Mouse (Mus musculus): ENCODE results near the gene Rora. TPM values are rescaled to one million over a fixed set of nuclear protein-coding genes. Genes with fewer than 3 reads are reported as not detected.

Gene Rora
- polyA plus RNA-seq, 1 experiment: 4.7 TPM

- TF ChIP-seq CTCF (IDR thresholded peaks at IDR 0.05; ENCODE audit: borderline replicate concordance, control insufficient read depth, extremely low read depth, insufficient read depth, low read length, poor library complexity): no peak
- no peak for TF ChIP-seq POLR2A (IDR thresholded peaks at IDR 0.05; ENCODE audit: control insufficient read depth, extremely low read depth, insufficient read depth, low read length, poor library complexity)
- whole genome bisulfite sequencing: 95% methylated on average over 3 of the region's 3 CpGs
These were observed 120.2 kb downstream of the Rora start for GRCm38 (mm10) chr9:68773770-68774169.

GRCm38 (mm10) chr9:68782011-68782410, 128.4 kb downstream of the Rora start:
- no peak for DNase-seq
- 73% methylated on average over 8 of the region's 8 CpGs for WGBS
- H3K36me3 ChIP-seq (ENCODE audit: control insufficient read depth, insufficient read depth, low read length): no peaks in the 10 kb centered on the region
- no peak overlapping the region for H3K27ac ChIP-seq (ENCODE audit: control insufficient read depth, insufficient read depth, low read length)
- no peak for TF ChIP-seq CTCF (IDR thresholded peaks at IDR 0.05; ENCODE audit: borderline replicate concordance, control insufficient read depth, extremely low read depth, insufficient read depth, low read length, poor library complexity)
- TF ChIP-seq POLR2A (IDR thresholded peaks at IDR 0.05; ENCODE audit: control insufficient read depth, extremely low read depth, insufficient read depth, low read length, poor library complexity): no peak
- H3K4me1 ChIP-seq (replicated peaks; ENCODE audit: control insufficient read depth, insufficient read depth, low read length): no peaks in the 10 kb centered on the region
- H3K27me3 ChIP-seq (ENCODE audit: control insufficient read depth, insufficient read depth, low read length): no peaks in the 10 kb centered on the region
- H3K4me3 ChIP-seq (ENCODE audit: control insufficient read depth, insufficient read depth, low read length): no peak overlapping the region

More at GRCm38 (mm10) chr9:68773770-68774169, 120.2 kb downstream of the Rora start:
- no peaks in the 10 kb centered on the region for H3K36me3 ChIP-seq (ENCODE audit: control insufficient read depth, insufficient read depth, low read length)
- no peaks in the 10 kb centered on the region for H3K27me3 ChIP-seq (ENCODE audit: control insufficient read depth, insufficient read depth, low read length)
- no peak for DNase-seq
- H3K27ac ChIP-seq (ENCODE audit: control insufficient read depth, insufficient read depth, low read length): no peak overlapping the region
- no peaks in the 10 kb centered on the region for H3K4me1 ChIP-seq (replicated peaks; ENCODE audit: control insufficient read depth, insufficient read depth, low read length)
- H3K4me3 ChIP-seq (ENCODE audit: control insufficient read depth, insufficient read depth, low read length): no peak overlapping the region

GRCm38 (mm10) chr9:68782604-68783003, 129.0 kb downstream of the Rora start:
- 90% methylated on average over 5 of the region's 5 CpGs for WGBS
- H3K27ac ChIP-seq (ENCODE audit: control insufficient read depth, insufficient read depth, low read length): no peak overlapping the region
- no peaks in the 10 kb centered on the region for H3K36me3 ChIP-seq (ENCODE audit: control insufficient read depth, insufficient read depth, low read length)
- no peak for DNase-seq
- no peaks in the 10 kb centered on the region for H3K4me1 ChIP-seq (replicated peaks; ENCODE audit: control insufficient read depth, insufficient read depth, low read length)
- TF ChIP-seq CTCF (IDR thresholded peaks at IDR 0.05; ENCODE audit: borderline replicate concordance, control insufficient read depth, extremely low read depth, insufficient read depth, low read length, poor library complexity): no peak
- TF ChIP-seq POLR2A (IDR thresholded peaks at IDR 0.05; ENCODE audit: control insufficient read depth, extremely low read depth, insufficient read depth, low read length, poor library complexity): no peak
- H3K4me3 ChIP-seq (ENCODE audit: control insufficient read depth, insufficient read depth, low read length): no peak overlapping the region
- no peaks in the 10 kb centered on the region for H3K27me3 ChIP-seq (ENCODE audit: control insufficient read depth, insufficient read depth, low read length)

GRCm38 (mm10) chr9:68783246-68783645, 129.7 kb downstream of the Rora start:
- H3K4me3 ChIP-seq (ENCODE audit: control insufficient read depth, insufficient read depth, low read length): no peak overlapping the region
- TF ChIP-seq POLR2A (IDR thresholded peaks at IDR 0.05; ENCODE audit: control insufficient read depth, extremely low read depth, insufficient read depth, low read length, poor library complexity) (no peak), CTCF (IDR thresholded peaks at IDR 0.05; ENCODE audit: borderline replicate concordance, control insufficient read depth, extremely low read depth, insufficient read depth, low read length, poor library complexity) (no peak)
- no peaks in the 10 kb centered on the region for H3K36me3 ChIP-seq (ENCODE audit: control insufficient read depth, insufficient read depth, low read length)
- no peak overlapping the region for H3K27ac ChIP-seq (ENCODE audit: control insufficient read depth, insufficient read depth, low read length)
- DNase-seq: no peak
- H3K27me3 ChIP-seq (ENCODE audit: control insufficient read depth, insufficient read depth, low read length): no peaks in the 10 kb centered on the region
- no peaks in the 10 kb centered on the region for H3K4me1 ChIP-seq (replicated peaks; ENCODE audit: control insufficient read depth, insufficient read depth, low read length)
- 94% methylated on average over 4 of the region's 5 CpGs for WGBS

- Histone ChIP-seq H3K27me3 (ENCODE audit: control insufficient read depth, insufficient read depth, low read length) (no peaks in the 10 kb centered on the region), H3K4me3 (ENCODE audit: control insufficient read depth, insufficient read depth, low read length) (no peak overlapping the region), H3K27ac (ENCODE audit: control insufficient read depth, insufficient read depth, low read length) (no peak overlapping the region), H3K4me1 (replicated peaks; ENCODE audit: control insufficient read depth, insufficient read depth, low read length) (no peaks in the 10 kb centered on the region), H3K36me3 (ENCODE audit: control insufficient read depth, insufficient read depth, low read length) (no peaks in the 10 kb centered on the region)
- 90% methylated on average over 8 of the region's 8 CpGs for WGBS
- no peak for TF ChIP-seq CTCF (IDR thresholded peaks at IDR 0.05; ENCODE audit: borderline replicate concordance, control insufficient read depth, extremely low read depth, insufficient read depth, low read length, poor library complexity)
- no peak for TF ChIP-seq POLR2A (IDR thresholded peaks at IDR 0.05; ENCODE audit: control insufficient read depth, extremely low read depth, insufficient read depth, low read length, poor library complexity)
- no peak for DNase-seq
These were observed 133.2 kb downstream of the Rora start for GRCm38 (mm10) chr9:68786614-68787293.

- TF ChIP-seq POLR2A (IDR thresholded peaks at IDR 0.05; ENCODE audit: control insufficient read depth, extremely low read depth, insufficient read depth, low read length, poor library complexity) (no peak), CTCF (IDR thresholded peaks at IDR 0.05; ENCODE audit: borderline replicate concordance, control insufficient read depth, extremely low read depth, insufficient read depth, low read length, poor library complexity) (no peak)
- Histone ChIP-seq H3K27me3 (ENCODE audit: control insufficient read depth, insufficient read depth, low read length) (no peaks in the 10 kb centered on the region), H3K4me3 (ENCODE audit: control insufficient read depth, insufficient read depth, low read length) (no peak overlapping the region), H3K4me1 (replicated peaks; ENCODE audit: control insufficient read depth, insufficient read depth, low read length) (no peaks in the 10 kb centered on the region), H3K27ac (ENCODE audit: control insufficient read depth, insufficient read depth, low read length) (no peak overlapping the region), H3K36me3 (ENCODE audit: control insufficient read depth, insufficient read depth, low read length) (no peaks in the 10 kb centered on the region)
- no peak for DNase-seq
- 100% methylated on average over 2 of the region's 2 CpGs for WGBS
These were observed 134.1 kb downstream of the Rora start for GRCm38 (mm10) chr9:68787665-68788064.

All from thymus, adult 2 months (tissue).